Mouse (Mus musculus) liver, embryonic 14.5 days (tissue): ENCODE data around the gene Rps21. TPM values are rescaled to one million over a fixed set of nuclear protein-coding genes. Genes with fewer than 3 reads are reported as not detected.

Source experiments
- ATAC-seq: fragments of 200-750 bp; cut with Nextera tagmentation; 2 replicates; pipeline ENCODE4 v1.8.0; 2017; ENCODE audit warnings: moderate number of reproducible peaks, mild to moderate bottlenecking, moderate library complexity; ENCODE audit not compliant: insufficient read depth
- DNase-seq, 3 experiments: peaks; one replicate each; pipeline ENCODE4 v3.0.0-alpha.2; 2012 to 2013; ENCODE audit warnings: low read depth in 3 of 3, low spot score in 3 of 3
- H3K27ac ChIP-seq: fragments of 300-500 bp; sonication (generic); 2 replicates; pipeline ENCODE4 v1.5.1; 2014; ENCODE audit warnings: moderate library complexity, mild to moderate bottlenecking, control low read depth, inconsistent platforms
- H3K27me3 ChIP-seq: fragments of 300-500 bp; sonication (generic); 2 replicates; pipeline ENCODE4 v1.6.1; 2014; ENCODE audit warnings: mild to moderate bottlenecking, low read length, moderate library complexity; ENCODE audit not compliant: control insufficient read depth, insufficient read depth
- H3K36me3 ChIP-seq: fragments of 300-500 bp; sonication (generic); replicated peaks from 2 replicates; pipeline ENCODE4 v1.6.1; 2014; ENCODE audit warnings: low read depth; ENCODE audit not compliant: control insufficient read depth, insufficient read depth
- H3K4me1 ChIP-seq, 2 experiments: fragments of 200-500 bp in 1 of 2; fragments of 300-500 bp in 1 of 2; sonication (generic) in 1 of 2; replicated peaks; 2 replicates each; pipeline ENCODE4 v1.6.1; 2012 to 2014; ENCODE audit warnings: antibody characterized with exemption in 1 of 2, inconsistent platforms in 1 of 2, low read length in 1 of 2; ENCODE audit not compliant: control insufficient read depth in 2 of 2, insufficient read depth in 2 of 2
- H3K4me2 ChIP-seq: fragments of 300-500 bp; sonication (generic); 2 replicates; pipeline ENCODE4 v1.6.1; 2014; ENCODE audit warnings: low read depth, mild to moderate bottlenecking, control low read depth, moderate library complexity
- H3K4me3 ChIP-seq, 2 experiments: fragments of 200-500 bp in 1 of 2; fragments of 300-500 bp in 1 of 2; sonication (generic) in 1 of 2; 2 replicates each; pipeline ENCODE4 v1.5.1; 2012 to 2014; ENCODE audit warnings: low read depth in 2 of 2, low read length in 2 of 2, mild to moderate bottlenecking in 2 of 2, control low read depth in 1 of 2, inconsistent platforms in 1 of 2, moderate library complexity in 1 of 2; ENCODE audit not compliant: insufficient read depth in 1 of 2
- H3K9ac ChIP-seq: fragments of 300-500 bp; sonication (generic); replicated peaks from 2 replicates; pipeline ENCODE4 v1.6.1; 2014; ENCODE audit warnings: mild to moderate bottlenecking, control low read depth, moderate library complexity
- H3K9me3 ChIP-seq: fragments of 300-500 bp; sonication (generic); 2 replicates; pipeline ENCODE4 v1.6.1; 2016; ENCODE audit warnings: low read length, mixed read lengths; ENCODE audit not compliant: control insufficient read depth
- CTCF ChIP-seq: IDR thresholded peaks from 2 replicates; pipeline ENCODE4 v1.5.1; 2016; ENCODE audit warnings: antibody characterized with exemption, low read depth, control low read depth
- EP300 ChIP-seq: IDR thresholded peaks from 2 replicates; pipeline ENCODE4 v1.6.1; 2016; ENCODE audit warnings: antibody characterized with exemption, low read depth
- WGBS: fragments of 180-500 bp; shearing (Covaris S2); extraction: QIAGEN DNeasy Blood & Tissue Kit; methylation state at CpG from one replicate; pipeline ENCODE4 v1.1.7; 2014; ENCODE audit not compliant: insufficient replicate concordance; 5-methylcytosine and 5-hydroxymethylcytosine counted together
- polyA plus RNA-seq, 2 experiments: library from polyadenylated mRNA; depleted of rRNA in 1 of 2; stranded (reverse) in 1 of 2; unstranded in 1 of 2; fragments of >200 nt; fragmentation: Nextera tagmentation in 1 of 2; extraction: Ambion mirVana in 1 of 2; gene quantifications; 2 replicates each; pipeline versions ENCODE4 v1.2.1 to v1.2.3; 2012 to 2014

The Rps21 gene
- polyA plus RNA-seq, 2 experiments, result 539 to 1,840 TPM

DNA sequence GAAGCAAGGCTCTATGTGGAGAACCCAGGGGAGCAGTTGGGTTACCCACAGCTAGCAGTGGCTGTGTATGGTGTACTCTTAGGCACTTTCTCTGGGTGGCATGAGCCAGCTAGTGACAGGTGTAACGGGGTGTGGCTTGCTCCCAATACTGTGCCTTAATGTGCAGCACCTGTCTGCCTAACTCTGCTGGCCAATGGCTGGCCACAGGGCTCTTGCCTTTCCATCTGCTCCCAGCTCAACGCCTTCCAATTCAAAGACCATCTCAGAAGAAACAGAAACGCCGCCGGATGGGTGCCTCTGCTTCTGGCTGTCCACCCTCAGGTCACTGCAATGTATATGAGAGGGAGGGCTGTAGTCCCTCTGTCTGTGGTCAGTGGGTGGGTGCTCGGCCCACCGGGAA lies 4.7 kb downstream of the Rps21 start:
- Histone ChIP-seq H3K4me2 (no peak overlapping the region), H3K27me3 (no peaks in the 10 kb centered on the region), H3K4me1 (peaks cover 0 to 2% of the 10 kb centered on the region in 2 experiments; a peak in 1 of 4 replicates), H3K9ac (no peak overlapping the region), H3K9me3 (no peaks in the 10 kb centered on the region), H3K27ac (no peak overlapping the region), H3K36me3 (peaks cover 15% of the 10 kb centered on the region), H3K4me3 (no peak overlapping the region)
- no peak for DNase-seq
- no peak for ATAC-seq
- 71% methylated on average over 7 of the region's 7 CpGs for WGBS
- TF ChIP-seq EP300 (no peak), CTCF (no peak)

DNA sequence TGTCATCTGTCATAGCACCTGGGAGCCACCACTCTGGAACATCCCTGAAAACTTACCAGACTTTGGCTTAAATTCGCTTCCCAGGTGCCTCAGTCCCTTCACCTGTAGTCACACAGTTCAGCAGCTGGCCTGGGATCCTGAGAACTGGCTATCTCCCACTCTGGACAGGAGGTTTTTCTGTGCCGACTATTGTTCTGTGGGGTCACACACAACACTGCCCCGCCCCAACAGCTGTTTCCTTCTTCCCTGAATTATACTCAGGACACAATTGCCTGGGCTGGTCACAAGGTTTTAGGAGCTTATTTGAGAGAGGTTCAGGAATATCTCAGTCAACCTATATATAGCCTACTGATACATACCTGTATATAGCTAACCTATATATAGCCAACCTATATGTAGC lies 5.3 kb downstream of the Rps21 start:
- Histone ChIP-seq H3K9me3 (no peaks in the 10 kb centered on the region), H3K9ac (no peak overlapping the region), H3K36me3 (peaks cover 15% of the 10 kb centered on the region), H3K4me1 (peaks cover 0 to 2% of the 10 kb centered on the region in 2 experiments; a peak in 1 of 4 replicates), H3K4me2 (no peak overlapping the region), H3K27ac (no peak overlapping the region), H3K27me3 (no peaks in the 10 kb centered on the region), H3K4me3 (no peak overlapping the region)
- no peak for ATAC-seq
- no peak for DNase-seq
- no peak for TF ChIP-seq CTCF
- TF ChIP-seq EP300, result no peak
- WGBS, result 58% methylated on average over 3 of the region's 3 CpGs

DNA sequence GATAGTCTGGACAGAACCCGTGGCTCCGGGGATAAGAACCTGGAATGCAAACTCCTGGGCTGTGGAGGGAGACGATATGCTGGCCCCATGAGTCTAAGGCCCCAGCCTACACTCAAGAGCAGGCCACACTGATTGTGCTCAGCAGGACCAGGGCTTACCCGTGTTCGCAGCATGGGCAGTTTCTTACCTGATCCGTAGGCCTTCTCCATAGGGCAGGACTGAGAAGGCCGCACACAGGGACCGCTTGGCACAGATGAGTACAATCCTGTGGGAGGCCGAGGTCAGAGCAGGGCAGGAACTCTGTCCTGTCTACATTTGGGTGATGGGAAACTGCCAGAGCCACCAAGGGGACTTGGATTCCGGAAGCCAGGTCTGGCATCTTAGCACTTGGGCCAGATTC lies 5.7 kb downstream of the Rps21 start:
- WGBS, result 76% methylated on average over 10 of the region's 10 CpGs
- no peaks in the 10 kb centered on the region for H3K9me3 ChIP-seq
- DNase-seq (no peak), ATAC-seq (no peak)
- TF ChIP-seq EP300 (no peak), CTCF (no peak)
- peaks cover 0 to 2% of the 10 kb centered on the region in 2 experiments; a peak in 1 of 4 replicates for H3K4me1 ChIP-seq
- H3K9ac ChIP-seq, result no peak overlapping the region
- H3K4me2 ChIP-seq, result no peak overlapping the region
- H3K4me3 ChIP-seq, result no peak overlapping the region
- no peaks in the 10 kb centered on the region for H3K27me3 ChIP-seq
- no peak overlapping the region for H3K27ac ChIP-seq
- H3K36me3 ChIP-seq, result peaks cover 15% of the 10 kb centered on the region

DNA sequence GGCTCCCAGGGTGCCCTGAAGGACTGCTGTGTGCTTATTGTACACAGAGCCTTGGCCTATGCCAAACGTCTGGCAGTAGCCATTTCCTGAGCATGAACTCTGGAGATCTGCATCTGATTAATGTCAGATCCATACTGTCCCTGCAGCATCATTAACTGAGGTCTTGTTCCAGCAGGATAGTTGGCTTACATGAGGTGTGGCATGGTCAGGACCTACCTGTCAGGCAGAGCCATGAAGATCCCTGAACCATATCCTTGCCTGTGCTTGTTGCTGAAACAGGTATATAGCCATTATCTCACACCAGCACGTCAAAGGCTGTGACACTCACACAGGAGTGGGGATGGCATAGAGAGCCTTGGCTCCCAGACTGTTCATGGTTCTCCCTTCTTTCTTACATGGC lies 10.8 kb downstream of the Rps21 start:
- Histone ChIP-seq H3K4me2 (no peak overlapping the region), H3K4me1 (peaks cover 0 to 5% of the 10 kb centered on the region in 2 experiments; a peak in 1 of 4 replicates), H3K36me3 (no peaks in the 10 kb centered on the region), H3K9me3 (no peaks in the 10 kb centered on the region), H3K27me3 (no peaks in the 10 kb centered on the region), H3K9ac (no peak overlapping the region), H3K4me3 (no peak overlapping the region), H3K27ac (no peak overlapping the region)
- TF ChIP-seq EP300 (no peak), CTCF (no peak)
- no peak for DNase-seq
- WGBS, result 45% methylated on average over 2 of the region's 2 CpGs
- ATAC-seq, result no peak

DNA sequence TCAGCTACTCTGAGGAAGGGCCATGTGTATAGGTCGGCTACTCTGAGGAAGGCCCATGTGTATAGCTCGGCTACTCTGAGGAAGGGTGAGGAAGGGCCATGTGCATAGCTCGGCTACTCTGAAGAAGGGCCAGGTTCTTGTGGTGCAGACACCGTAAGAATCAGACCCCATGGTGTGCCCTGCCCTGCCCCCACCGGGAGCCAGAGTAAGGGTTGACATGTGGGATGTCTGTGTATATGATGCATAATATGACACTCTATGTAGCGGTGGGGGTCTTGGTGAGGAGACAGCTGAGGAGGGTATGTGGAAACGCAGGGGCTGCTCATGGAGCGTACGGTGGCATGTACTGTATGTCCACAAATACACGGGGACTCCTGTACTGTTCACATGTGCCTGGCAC lies 12.2 kb downstream of the Rps21 start:
- no peaks in the 10 kb centered on the region for H3K27me3 ChIP-seq
- TF ChIP-seq EP300 (no peak), CTCF (no peak)
- no peak overlapping the region for H3K27ac ChIP-seq
- H3K9me3 ChIP-seq, result no peaks in the 10 kb centered on the region
- no peaks in the 10 kb centered on the region for H3K36me3 ChIP-seq
- ATAC-seq (no peak), DNase-seq (no peak)
- no peak overlapping the region for H3K4me2 ChIP-seq
- no peak overlapping the region for H3K9ac ChIP-seq
- no peak overlapping the region for H3K4me3 ChIP-seq
- WGBS, result 86% methylated on average over 10 of the region's 10 CpGs
- H3K4me1 ChIP-seq, result peaks cover 5 to 10% of the 10 kb centered on the region in 2 experiments; a peak in 3 of 4 replicates
